Mouse (Mus musculus) MEL-GATA-1-ER (cell line): ENCODE results near the gene Gm8082.
"Not testable (repeated sequence)": the region's sequence is repeated elsewhere in the genome, so short reads cannot be mapped to it uniquely, and the experiment has no call there.

Experiments
- DNase-seq: peaks from one replicate; pipeline ENCODE4 v3.0.0-alpha.2; 2012; ENCODE audit warnings: low read depth; ENCODE audit errors: extremely low read depth

Gene Gm8082

DNA sequence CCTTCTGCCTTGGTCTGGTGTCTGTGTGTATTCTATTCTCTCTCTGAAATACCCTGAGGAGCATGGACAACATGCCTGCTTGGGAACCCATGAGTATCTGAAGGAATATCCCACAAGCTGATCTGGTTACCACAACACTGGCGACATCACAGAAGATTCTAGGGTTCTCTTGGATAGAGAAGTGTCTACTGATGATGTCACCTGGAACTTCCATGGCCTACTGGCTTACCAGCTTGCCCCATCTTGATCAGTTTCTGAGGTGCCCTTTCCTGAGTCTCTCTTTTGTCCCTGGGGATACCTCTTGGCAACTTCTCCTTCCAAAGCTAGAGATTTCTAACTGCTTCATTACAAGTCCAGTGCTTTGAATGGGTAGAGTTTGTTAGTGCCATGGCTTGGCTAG is at the start of gene Gm8082:
Gene Gm8082 (minus strand): TSS at position 101 of the 400 bp plus-strand sequence.
- not testable (repeated sequence) for DNase-seq

DNA sequence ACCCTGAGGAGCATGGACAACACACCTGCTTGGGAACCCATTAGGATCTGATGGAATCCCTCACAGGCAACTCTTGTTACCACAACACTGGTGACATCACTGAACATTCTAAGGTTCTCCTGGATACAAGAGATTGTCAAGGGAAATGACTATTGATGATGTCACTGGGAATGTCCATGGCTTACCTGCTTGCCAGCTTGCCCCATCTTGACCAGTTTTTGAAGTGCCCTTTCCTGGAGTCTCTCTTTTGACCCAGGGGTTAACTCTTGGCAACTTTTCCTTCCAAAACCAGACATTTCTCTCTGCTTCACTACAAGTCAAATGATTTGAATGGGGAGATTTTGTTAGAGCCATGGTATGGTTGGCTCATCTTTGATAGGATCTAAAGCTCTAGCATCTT is 22.1 kb upstream of the Gm8082 start, which contains the start of gene Gm10376:
Gene Gm10376 (minus strand): TSS at position 101 of the 400 bp plus-strand sequence.
- DNase-seq = not testable (repeated sequence)
